Mouse (Mus musculus) embryonic stem cell, embryonic (primary cell): ENCODE measurements around the gene Noxa1.

ENCODE experiments used
- CTCF ChIA-PET, 4 experiments: fragments of 300-600 bp in 2 of 4; fragments of 350-600 bp in 2 of 4; sonication (Branson Sonifier 250); formaldehyde crosslinking; loops; one replicate each; lab custom pipeline; 2022; ENCODE audit warnings: inconsistent platforms in 2 of 4; lab: Charles Lee
- POLR2A ChIA-PET, 4 experiments: fragments of 300-600 bp in 2 of 4; fragments of 350-600 bp in 2 of 4; sonication (Branson Sonifier 250); formaldehyde crosslinking; loops; one replicate each; lab custom pipeline; 2022; ENCODE audit warnings: antibody characterized with exemption in 4 of 4, inconsistent platforms in 1 of 4; lab: Charles Lee

Gene Noxa1

DNA sequence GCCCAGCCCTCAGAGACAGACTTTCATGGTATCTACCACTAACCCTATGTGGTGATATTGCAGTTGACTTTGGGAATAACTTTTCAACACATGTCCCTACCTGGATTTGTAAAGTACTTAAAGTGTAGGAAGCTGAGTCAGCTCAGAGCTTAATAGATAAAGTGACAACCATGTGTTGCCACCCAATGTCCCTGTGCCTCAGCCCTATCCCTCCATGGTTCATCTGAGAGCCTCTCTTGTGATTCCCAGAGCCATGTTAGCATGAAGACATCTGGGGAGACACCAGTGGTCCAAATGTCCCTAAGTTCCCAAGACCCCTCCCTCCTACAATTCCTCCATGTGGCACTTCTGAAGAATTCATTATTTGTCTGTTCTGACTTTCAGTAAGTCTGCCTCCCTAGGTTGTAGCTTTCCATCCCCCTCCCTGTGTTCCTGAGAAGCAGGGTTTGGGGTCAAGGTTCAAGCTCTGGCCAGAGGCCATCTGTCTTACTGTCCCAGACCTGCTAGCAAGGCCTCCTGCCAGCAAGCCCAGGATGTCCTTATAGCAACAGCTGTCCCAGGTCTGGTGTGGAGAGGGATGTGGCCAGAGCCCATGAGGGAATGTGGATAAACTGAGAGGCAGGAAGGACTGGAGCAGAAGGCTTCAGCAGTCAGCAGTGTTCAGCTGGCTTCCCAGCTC is 15.7 kb upstream of the Noxa1 start:
- ChIA-PET CTCF (interaction anchor here in 2 of 4 experiments (0.6 to 0.8 kb wide), 2 partner anchors 13 to 17 kb away, joined by 3 read pairs; no protein-coding TSS in a partner anchor), POLR2A (interaction anchor here in 2 of 4 experiments (1.0 to 2.8 kb wide), 4 partner anchors 13 to 81 kb away, joined by 3 to 9 read pairs (median 4); partner anchors contain the start of genes Noxa1 (in 1 of the 2) and Nrarp (in 1 of the 2))

DNA sequence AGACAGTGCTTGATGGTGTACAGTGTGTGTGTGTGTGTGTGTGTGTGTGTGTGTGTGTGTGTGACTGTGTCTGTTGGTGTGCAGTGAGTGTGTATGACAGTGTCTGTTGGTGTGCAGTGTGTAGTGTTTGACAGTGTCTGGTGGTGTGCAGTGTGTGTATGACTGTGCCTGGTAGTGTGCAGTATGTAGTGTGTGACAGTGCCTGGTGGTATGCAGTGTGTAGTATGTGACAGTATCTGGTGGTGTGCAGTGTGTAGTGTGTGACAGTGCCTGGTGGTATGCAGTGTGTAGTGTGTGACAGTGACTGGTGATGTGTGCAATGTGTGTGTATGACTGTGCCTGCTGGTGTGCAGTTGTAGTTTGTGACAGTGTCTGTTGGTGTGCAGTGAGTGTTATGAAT is 14.5 kb upstream of the Noxa1 start:
- ChIA-PET CTCF (no interaction called here), POLR2A (interaction anchor here in 1 of 4 experiments (1.0 kb wide), 1 partner anchor 82 kb away, joined by 3 read pairs; no protein-coding TSS in a partner anchor)

DNA sequence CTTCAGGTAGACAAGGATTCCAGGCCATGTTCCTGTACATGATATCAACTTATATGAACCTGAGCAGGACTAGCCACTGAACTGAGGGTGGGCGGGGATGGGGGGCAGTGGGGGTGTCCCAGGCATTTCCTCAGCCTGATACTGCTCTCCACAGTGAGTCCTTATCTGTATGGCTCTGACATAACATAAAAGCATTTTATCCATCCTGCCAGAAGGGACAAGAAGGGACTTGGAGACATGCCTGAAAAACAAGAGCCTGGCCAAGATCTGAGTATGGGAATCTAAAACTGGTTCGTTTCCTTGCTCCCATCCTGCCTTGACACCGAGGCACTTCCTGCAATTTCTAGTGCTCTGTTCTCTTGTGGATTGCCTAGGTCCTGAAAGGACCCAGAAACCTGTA is 11.1 kb upstream of the Noxa1 start:
- POLR2A ChIA-PET: no interaction called here
- CTCF ChIA-PET: no interaction called here

- CTCF ChIA-PET: interaction anchor here in 1 of 4 experiments (0.6 kb wide), 1 partner anchor 1372 kb away, joined by 3 read pairs; no protein-coding TSS in a partner anchor
These were observed 9.2 kb upstream of the Noxa1 start for GRCm38 (mm10) chr2:25104122-25104521.

DNA sequence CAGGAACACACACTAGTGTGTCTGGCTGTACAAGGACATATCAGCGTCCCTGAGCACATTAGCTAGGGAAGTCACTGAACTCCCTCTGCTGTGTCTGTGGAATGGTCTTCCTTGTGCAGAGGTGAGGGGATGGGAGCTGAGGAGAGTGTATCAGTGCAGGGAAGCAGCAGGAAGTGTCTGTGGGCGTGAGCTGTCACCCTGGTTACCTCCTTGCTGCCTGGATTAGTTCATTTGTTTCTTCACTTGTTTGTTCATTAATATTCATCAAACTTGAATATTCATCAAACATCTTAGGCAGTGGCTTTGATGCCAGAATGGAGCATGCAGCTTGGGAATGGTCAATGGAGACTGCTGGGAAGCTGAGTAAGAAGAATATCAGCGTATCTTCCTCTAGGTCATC is 4.8 kb upstream of the Noxa1 start:
- ChIA-PET CTCF (interaction anchor here in 2 of 4 experiments (0.6 to 0.7 kb wide), 2 partner anchors 1382 to 1786 kb away, joined by 3 to 5 read pairs; no protein-coding TSS in a partner anchor), POLR2A (interaction anchor here in 1 of 4 experiments (0.5 to 0.6 kb wide), 2 partner anchors 41 to 613 kb away, joined by 3 read pairs; no protein-coding TSS in a partner anchor)

More at GRCm38 (mm10) chr2:25104122-25104521, 9.2 kb upstream of the Noxa1 start:
- POLR2A ChIA-PET: no interaction called here

DNA sequence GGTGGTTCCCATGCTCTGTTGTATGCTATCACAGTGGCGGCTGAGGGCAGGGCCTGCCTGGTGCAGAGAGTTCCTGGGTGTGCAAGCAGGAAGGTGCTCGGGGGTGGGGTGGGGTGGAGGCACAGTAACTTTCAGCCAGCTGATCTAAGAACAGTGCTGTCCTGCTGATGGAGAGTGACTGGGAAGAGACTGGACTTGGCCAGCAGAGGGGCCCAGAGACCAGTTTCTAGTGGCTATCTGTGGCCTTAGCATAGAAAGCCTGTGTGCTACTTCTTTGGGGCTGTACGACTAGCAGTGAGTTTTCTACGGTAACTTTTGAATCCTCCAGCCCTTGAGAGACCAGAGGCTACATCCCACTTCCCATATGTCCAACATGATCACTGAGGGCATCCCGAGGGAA is 4.0 kb upstream of the Noxa1 start:
- POLR2A ChIA-PET: no interaction called here
- CTCF ChIA-PET: no interaction called here

GRCm38 (mm10) chr2:25098005-25098615 is 3.2 kb upstream of the Noxa1 start:
- CTCF ChIA-PET: interaction anchor here in 2 of 4 experiments (0.9 kb wide), 2 partner anchors 9 to 12 kb away, joined by 3 read pairs; no protein-coding TSS in a partner anchor
- POLR2A ChIA-PET: no interaction called here

GRCm38 (mm10) chr2:25094785-25095108 is 202 bp downstream of the Noxa1 start:
- POLR2A ChIA-PET: interaction anchor here in 2 of 4 experiments (0.7 to 2.2 kb wide), 7 partner anchors 11 to 159 kb away, joined by 3 to 9 read pairs (median 4); partner anchors contain the start of genes Arrdc1 (in 1 of the 2), Mrpl41 (in 1 of the 2) and Nrarp (in 1 of the 2)
- CTCF ChIA-PET: interaction anchor here in 2 of 4 experiments (0.5 to 1.2 kb wide), 5 partner anchors 36 to 340 kb away, joined by 3 to 6 read pairs (median 3); no protein-coding TSS in a partner anchor

- ChIA-PET POLR2A (interaction anchor here in 2 of 4 experiments (0.7 to 1.0 kb wide), 2 partner anchors 174 to 179 kb away, joined by 3 read pairs; partner anchors contain the start of gene Tprn (in 1 of the 2)), CTCF (interaction anchor here in 1 of 4 experiments (0.7 kb wide), 1 partner anchor 47 kb away, joined by 3 read pairs; no protein-coding TSS in a partner anchor)
These were observed 6.3 kb downstream of the Noxa1 start for GRCm38 (mm10) chr2:25088636-25089035.

GRCm38 (mm10) chr2:25087842-25088241 is 7.1 kb downstream of the Noxa1 start:
- ChIA-PET POLR2A (interaction anchor here in 1 of 4 experiments (0.6 kb wide), 1 partner anchor 1176 kb away, joined by 3 read pairs; no protein-coding TSS in a partner anchor), CTCF (no interaction called here)

GRCm38 (mm10) chr2:25085571-25085970 is 9.4 kb downstream of the Noxa1 start:
- ChIA-PET CTCF (interaction anchor here in 2 of 4 experiments (0.5 to 0.7 kb wide), 2 partner anchors 280 to 789 kb away, joined by 3 read pairs; partner anchors contain the start of gene Uap1l1 (in 1 of the 2)), POLR2A (interaction anchor here in 1 of 4 experiments (0.6 kb wide), 1 partner anchor 219 kb away, joined by 3 read pairs; no protein-coding TSS in a partner anchor)

- CTCF ChIA-PET: interaction anchor here in 1 of 4 experiments (0.5 to 0.6 kb wide), 2 partner anchors 19 to 139 kb away, joined by 3 to 4 read pairs; no protein-coding TSS in a partner anchor
These were observed 11.3 kb downstream of the Noxa1 start for GRCm38 (mm10) chr2:25083697-25084096.

GRCm38 (mm10) chr2:25080076-25080475 is 14.9 kb downstream of the Noxa1 start, which contains the start of gene Entpd8:
Gene Entpd8, plus strand, starts transcription at chr2:25080304.
- ChIA-PET POLR2A (interaction anchor here in 1 of 4 experiments (1.3 kb wide), 1 partner anchor 13 kb away, joined by 4 read pairs; no protein-coding TSS in a partner anchor), CTCF (no interaction called here)

More at GRCm38 (mm10) chr2:25083697-25084096, 11.3 kb downstream of the Noxa1 start:
- POLR2A ChIA-PET: interaction anchor here in 1 of 4 experiments (1.5 kb wide), 1 partner anchor 11 kb away, joined by 5 read pairs; the partner anchor contains the start of gene Noxa1

DNA sequence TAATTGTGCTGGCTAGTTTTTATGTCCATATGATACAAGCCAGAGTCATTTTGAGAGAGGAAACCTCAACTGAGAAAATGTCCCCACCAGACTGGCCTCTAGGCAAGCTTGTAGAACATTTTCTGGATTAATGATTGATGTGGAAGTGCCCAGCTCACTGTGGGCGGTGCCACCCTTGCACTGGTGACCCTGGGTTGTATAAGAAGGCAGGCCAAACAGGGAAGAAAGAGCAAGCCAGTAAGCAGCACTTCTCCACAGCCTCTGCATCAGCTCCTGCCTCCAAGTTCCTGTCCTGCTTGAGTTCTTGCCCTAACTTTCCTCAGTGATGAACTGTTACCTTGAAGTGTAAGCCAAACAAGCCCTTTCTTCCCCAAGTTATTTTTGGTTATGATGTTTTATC is 16.0 kb downstream of the Noxa1 start:
- ChIA-PET CTCF (no interaction called here), POLR2A (interaction anchor here in 1 of 4 experiments (1.3 kb wide), 1 partner anchor 12 kb away, joined by 4 read pairs; no protein-coding TSS in a partner anchor)

DNA sequence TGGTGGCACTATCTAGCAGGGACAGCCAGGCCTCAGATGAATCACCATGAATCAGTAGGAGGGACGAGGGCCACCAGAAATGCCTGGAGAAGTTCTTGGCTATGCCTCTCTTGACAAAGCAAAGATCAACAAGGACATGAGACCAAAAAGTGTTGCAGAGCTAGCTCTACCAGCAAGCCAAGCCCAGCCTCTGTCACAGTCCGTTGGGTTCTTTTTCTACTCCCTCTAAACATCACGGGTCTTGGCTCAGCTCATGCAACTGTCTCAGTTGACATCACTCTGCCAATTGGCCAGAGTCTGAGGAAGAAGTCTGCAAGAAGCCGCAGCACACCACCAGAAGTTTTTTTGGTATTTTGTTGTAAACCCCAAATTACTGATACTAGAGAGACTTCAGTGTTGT is 19.4 kb downstream of the Noxa1 start:
- POLR2A ChIA-PET: interaction anchor here in 1 of 4 experiments (1.0 kb wide), 1 partner anchor 20 kb away, joined by 3 read pairs; no protein-coding TSS in a partner anchor

GRCm38 (mm10) chr2:25072398-25072797 is 22.6 kb downstream of the Noxa1 start:
- ChIA-PET CTCF (interaction anchor here in 2 of 4 experiments (0.8 kb wide), 2 partner anchors 28 to 255 kb away, joined by 4 read pairs; no protein-coding TSS in a partner anchor), POLR2A (no interaction called here)

More for the DNA sequence above, 19.4 kb downstream of the Noxa1 start:
- CTCF ChIA-PET: no interaction called here

DNA sequence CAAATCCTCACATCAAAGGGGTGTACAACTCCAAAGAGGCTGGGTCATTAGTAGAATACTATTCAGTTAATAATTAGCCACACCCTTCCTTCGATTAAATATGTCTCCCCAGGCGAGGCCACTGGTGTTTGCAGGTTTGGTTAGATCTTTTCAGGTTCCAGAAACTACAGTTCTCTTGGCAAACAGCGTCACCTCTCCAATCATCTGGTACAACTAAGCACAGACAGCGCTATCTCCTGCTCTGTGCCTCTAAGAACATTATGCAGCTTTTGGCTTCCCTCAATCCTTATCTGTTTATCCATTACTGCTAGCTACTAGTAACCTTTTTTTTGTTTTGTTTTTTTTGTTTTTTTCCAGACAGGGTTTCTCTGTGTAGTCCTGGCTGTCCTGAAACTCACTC is 25.4 kb downstream of the Noxa1 start:
- ChIA-PET POLR2A (interaction anchor here in 1 of 4 experiments (1.2 kb wide), 1 partner anchor 10 kb away, joined by 3 read pairs; no protein-coding TSS in a partner anchor), CTCF (interaction anchor here in 1 of 4 experiments (0.6 kb wide), 1 partner anchor 261 kb away, joined by 3 read pairs; no protein-coding TSS in a partner anchor)

DNA sequence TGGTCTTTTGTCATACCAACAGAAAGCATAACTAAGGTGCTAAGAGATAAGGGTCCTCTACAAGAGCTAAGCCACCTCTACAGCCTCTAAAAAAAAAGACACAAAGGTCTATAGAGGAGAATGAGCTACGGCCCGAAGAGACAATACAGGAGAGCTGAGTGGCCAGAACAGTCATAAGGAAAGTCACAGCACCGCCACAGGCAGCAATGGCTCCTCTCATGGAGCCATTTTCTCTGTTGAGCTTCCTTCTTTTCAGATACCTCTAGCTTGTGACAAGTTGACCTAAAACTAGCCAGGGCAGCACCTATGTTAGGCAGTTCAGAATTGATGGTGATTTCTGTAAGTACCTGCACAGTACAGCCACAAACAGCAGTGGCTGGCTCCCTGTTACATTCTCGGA is 28.4 kb downstream of the Noxa1 start:
- ChIA-PET CTCF (interaction anchor here in 1 of 4 experiments (0.7 to 1.2 kb wide), 2 partner anchors 18 to 58 kb away, joined by 3 to 4 read pairs; no protein-coding TSS in a partner anchor), POLR2A (interaction anchor here in 2 of 4 experiments (0.6 to 2.6 kb wide), 5 partner anchors 9 to 434 kb away, joined by 3 to 17 read pairs (median 4); partner anchors contain the start of gene Fbxw5 (in 1 of the 2))
